Mouse (Mus musculus): ENCODE measurements around the gene Gm20855. TPM values are rescaled to one million over a fixed set of nuclear protein-coding genes. Genes with fewer than 3 reads are reported as not detected.
"Not testable (repeated sequence)": the region's sequence is repeated elsewhere in the genome, so short reads cannot be mapped to it uniquely, and the experiment has no call there.

Gm20855 gene
- not detected for total RNA-seq (2021)

- intact Hi-C loops (cut with DNase I); DNase-seq: not testable (repeated sequence)
These were observed at the start of gene Gm20855 for GRCm38 (mm10) chrY:35131733-35132132. Gene Gm20855 (minus strand): TSS chrY:35131833.
